Mouse (Mus musculus): ENCODE data around the gene Amz2.
A peak's percentile ranks its signal among the peaks of the same experiment; 100 is the strongest.

Gene Amz2

DNA sequence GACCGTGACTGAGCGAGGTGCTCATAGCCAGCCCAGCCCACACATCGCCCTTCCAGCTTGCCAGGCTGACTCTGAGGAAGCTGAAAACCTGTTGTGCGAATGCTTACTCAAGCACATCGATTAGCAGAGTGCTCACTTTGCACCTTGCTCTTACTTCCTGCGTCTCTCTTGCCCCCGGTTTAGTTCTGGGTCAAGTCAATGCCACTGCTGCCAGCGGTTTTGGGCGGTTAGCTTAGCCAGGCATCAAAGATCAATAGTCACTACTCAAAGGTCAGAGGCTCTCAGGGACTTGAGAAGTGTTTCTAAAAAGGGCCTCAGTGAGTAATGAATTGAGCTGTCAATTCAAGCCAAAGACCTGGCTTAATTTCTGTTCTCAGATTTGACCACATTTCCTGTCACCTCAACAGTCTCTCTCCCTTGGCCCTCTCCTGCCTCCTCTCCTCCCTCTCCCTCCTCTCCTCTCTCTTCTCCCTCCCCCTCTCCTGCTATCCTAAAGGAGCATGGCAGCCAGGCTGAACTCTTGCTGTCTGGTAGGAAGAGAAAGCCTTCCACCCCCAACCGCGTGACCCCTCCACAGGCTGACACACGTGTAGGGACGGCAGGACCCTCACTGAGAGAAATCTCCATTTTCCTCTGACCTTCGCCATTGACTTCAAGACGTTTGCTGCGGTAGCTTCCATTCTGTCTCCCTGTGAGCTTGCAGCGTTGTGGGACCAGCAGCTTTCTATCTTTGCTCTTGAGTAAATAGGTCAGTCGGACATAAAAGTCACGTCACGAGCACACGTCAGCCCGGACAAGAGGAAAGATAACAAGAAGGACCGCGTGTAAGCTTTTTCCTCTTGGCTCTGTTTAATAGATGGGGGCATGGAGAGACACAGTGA is 69.4 kb downstream of the Amz2 start:
- no peak for DNase-seq (ENCODE audit: low spot score in 2 of 2)

DNA sequence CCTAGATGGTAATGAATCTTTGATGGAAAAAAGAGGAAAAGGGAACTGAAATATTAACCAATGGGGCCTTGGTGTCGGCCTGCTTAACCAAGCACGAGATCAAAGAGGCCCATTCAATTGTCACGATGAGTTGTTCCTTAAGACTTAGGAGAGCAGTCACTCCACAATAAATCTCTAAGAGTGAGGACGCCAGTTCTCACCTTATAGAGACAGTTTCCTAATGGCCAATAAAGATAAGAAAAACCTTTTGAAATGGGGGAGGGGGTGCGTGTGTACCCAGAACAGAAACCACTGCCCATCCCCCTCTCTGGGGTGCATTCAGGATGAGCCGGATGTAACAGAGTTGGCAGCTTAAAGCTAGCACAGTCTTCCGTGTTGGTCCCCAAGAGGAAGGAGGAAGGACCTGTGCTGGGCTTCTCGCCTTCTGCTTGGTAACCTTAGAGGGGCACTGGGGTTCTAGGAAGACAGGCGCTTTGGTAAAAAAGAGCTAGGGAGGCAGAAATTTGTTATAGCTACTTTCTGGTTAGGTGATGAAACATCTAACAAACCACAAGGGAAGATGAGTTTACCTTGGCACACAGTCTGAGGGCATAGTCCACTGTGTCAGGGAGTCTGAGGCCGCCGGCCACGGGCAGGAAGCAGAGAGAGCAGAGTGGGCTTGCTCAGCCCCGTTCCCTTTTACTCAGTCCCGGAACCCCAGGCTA is 70.2 kb downstream of the Amz2 start:
- peak; percentile 51 to 63 for DNase-seq (ENCODE audit: low spot score in 2 of 2)

DNA sequence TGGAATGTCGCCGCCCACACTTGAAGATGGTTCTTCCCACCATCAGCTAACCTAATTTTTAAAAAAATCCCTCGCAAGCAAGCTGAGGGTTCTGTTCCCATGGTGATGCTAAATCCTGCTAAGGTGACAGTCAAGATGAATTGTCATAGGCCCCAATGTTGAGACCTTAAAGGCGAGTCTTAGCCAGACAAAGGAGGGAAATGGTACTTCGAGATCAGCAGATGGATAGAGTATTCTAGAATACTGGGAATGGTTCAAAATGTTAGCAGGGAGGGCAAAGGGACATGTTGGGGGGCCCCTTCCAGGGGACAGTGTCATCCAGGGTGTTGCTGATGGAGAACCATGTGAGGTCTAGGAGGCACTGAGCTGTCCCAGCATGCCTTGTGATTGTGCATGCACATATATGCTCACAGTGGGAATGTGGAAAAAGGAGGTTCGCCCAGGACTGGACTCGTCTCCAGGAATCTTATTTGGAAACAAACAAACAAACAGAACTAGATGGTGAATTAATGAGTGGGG is 70.8 kb downstream of the Amz2 start:
- no peak for DNase-seq (ENCODE audit: low spot score in 2 of 2)

DNA sequence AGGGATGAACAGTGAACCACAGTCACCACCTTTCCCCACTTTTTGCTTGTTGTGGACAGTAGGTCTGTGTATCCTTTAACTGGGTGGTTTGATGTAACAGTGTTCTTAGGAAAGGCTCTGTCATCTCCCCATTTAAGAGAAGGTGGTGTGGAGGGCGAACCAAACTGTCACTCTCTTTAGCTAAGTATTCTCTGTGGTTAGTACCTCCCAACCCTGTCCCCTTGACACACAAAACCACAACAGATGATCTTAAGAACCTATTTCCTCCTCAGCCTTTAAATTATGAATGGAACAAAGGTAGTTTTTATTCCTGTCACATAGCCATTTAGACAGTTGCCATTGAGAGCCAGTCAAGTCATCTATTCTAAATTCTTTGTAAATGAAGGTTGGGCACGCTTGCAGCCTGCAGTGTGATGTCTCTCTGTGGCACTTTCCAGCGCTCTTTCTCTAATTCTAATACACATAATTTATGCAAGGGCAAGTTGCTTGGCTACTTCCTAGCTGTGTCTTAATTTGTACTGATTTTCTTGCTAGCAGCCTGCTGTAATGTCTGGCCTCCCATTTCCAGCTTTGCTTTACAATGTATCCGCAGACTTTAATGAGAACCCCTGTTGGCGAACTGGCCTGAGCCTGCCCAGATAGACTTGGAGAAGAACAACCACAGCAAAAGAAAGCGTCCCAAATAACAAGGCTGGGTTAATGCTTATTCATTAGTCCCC is 71.4 kb downstream of the Amz2 start:
- no peak for DNase-seq (ENCODE audit: low spot score in 2 of 2)

DNA sequence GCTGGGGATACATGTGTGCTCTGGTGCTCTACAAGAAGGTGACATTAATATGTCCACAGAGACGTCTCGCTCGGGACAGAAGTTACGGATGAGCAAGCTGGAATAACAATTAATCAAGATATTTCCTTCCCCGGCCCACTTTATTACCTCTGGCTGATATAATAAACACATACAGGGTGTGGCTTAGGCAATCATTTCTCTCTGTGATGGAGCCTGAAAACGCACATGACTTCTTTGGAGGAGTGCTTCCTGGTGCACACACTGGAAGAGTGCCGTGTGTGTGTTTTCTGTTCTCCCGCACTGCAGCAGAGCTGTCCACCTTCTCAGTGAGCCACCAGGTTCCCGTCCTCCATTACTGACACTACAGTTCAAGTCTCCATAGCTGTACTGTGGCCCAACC is 72.2 kb downstream of the Amz2 start:
- no peak for DNase-seq (ENCODE audit: low spot score in 2 of 2)

DNA sequence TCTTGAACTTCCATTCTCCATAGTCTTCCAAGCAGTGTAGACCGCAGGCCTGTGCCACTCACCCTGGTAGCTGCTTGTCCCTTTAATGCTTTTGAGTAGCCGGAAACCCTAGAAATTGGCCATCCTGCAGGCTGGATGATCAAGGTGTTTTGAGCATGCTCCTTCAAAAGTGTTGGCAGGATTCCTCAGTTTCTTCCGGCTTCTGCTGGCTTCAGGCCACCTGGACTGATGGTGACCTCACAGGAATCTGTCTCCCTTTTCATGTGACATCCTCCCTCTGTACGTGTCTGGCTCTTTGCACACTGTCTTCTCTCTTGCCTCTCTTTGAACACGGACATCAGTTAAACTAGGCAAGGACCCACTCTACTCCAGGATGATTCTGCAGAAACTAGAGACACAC is 74.5 kb downstream of the Amz2 start:
- no peak for DNase-seq (ENCODE audit: low spot score in 2 of 2)
